Mouse (Mus musculus): Measurements from ENCODE around the gene Arl13b. TPM values are rescaled to one million over a fixed set of nuclear protein-coding genes. Genes with fewer than 3 reads are reported as not detected.

The Arl13b gene
- polyA plus RNA-seq (2015; fragmentation: Nextera tagmentation; extraction: Ambion mirVana): 10.4 and 10.6 TPM in 2 replicates

GRCm38 (mm10) chr16:62846498-62847312 lies at the start of gene Arl13b:
Gene Arl13b (minus strand): TSS chr16:62847040.
- under 1% methylated on average over 52 of the region's 52 CpGs for WGBS
- Histone ChIP-seq H3K4me2 (peak within 1 kb of the TSS; percentile 93), H3K4me1 (peaks cover 16% of the 10 kb centered on the region), H3K9ac (peak within 1 kb of the TSS; percentile 89), H3K27ac (replicated peaks) (peak within 1 kb of the TSS; percentile 68), H3K4me3 (peak within 1 kb of the TSS; percentile 80), H3K27me3 (replicated peaks) (no peaks in the 10 kb centered on the region), H3K9me3 (no peaks in the 10 kb centered on the region), H3K36me3 (no peaks in the 10 kb centered on the region)
- peak; percentile 100 for ATAC-seq (ENCODE audit: extremely low read depth, insufficient number of reproducible peaks, low FRiP score, low TSS enrichment)

- no peak overlapping the region for H3K9ac ChIP-seq
- no peak for ATAC-seq (ENCODE audit: extremely low read depth, insufficient number of reproducible peaks, low FRiP score, low TSS enrichment)
- no peak overlapping the region for H3K27ac ChIP-seq (replicated peaks)
- H3K27me3 ChIP-seq (replicated peaks): no peaks in the 10 kb centered on the region
- no peak overlapping the region for H3K4me2 ChIP-seq
- H3K9me3 ChIP-seq: no peaks in the 10 kb centered on the region
- no peak overlapping the region for H3K4me3 ChIP-seq
- peaks cover 4% of the 10 kb centered on the region; the same call in 1 of the 2 replicates for H3K36me3 ChIP-seq
- H3K4me1 ChIP-seq: no peaks in the 10 kb centered on the region
- 89% methylated on average over 3 of the region's 3 CpGs for WGBS
Measured at GRCm38 (mm10) chr16:62895824-62896223, 49.0 kb upstream of the Arl13b start.

GRCm38 (mm10) chr16:62874065-62874464 lies 27.2 kb upstream of the Arl13b start:
- no peak overlapping the region for H3K4me3 ChIP-seq
- no peak overlapping the region for H3K9ac ChIP-seq
- 87% methylated on average over 6 of the region's 6 CpGs for WGBS
- H3K27me3 ChIP-seq (replicated peaks): no peaks in the 10 kb centered on the region
- H3K36me3 ChIP-seq: no peaks in the 10 kb centered on the region
- H3K4me2 ChIP-seq: no peak overlapping the region
- no peak for ATAC-seq (ENCODE audit: extremely low read depth, insufficient number of reproducible peaks, low FRiP score, low TSS enrichment)
- peaks cover 3% of the 10 kb centered on the region; the same call in 1 of the 2 replicates for H3K9me3 ChIP-seq
- no peaks in the 10 kb centered on the region for H3K4me1 ChIP-seq
- no peak overlapping the region for H3K27ac ChIP-seq (replicated peaks)

DNA sequence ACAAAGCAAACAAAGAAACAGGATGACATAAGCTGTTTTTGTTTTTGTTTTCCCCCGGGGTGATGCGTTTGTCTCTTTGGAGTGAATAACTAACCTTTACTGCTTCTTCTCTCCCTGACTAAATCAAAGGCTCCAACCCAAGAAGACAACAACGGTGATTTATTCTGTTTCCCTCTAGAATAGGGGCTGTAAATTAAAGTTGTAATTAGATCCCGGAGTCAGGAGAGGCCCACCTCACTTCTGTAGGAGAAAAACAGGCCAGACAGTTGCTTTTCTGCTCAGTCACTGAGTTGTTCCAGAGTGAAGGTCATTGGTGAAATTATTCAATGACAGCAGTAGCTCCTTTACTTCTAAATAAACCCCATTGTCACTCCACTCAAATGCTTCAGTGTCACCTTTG lies 26.3 kb upstream of the Arl13b start:
- H3K9ac ChIP-seq: no peak overlapping the region

GRCm38 (mm10) chr16:62872688-62873117 lies 25.9 kb upstream of the Arl13b start:
- H3K27ac ChIP-seq (replicated peaks): no peak overlapping the region
- no peak overlapping the region for H3K4me3 ChIP-seq
- H3K36me3 ChIP-seq: no peaks in the 10 kb centered on the region
- WGBS: 69% methylated on average over 5 of the region's 5 CpGs
- H3K9me3 ChIP-seq: peaks cover 3% of the 10 kb centered on the region; the same call in 1 of the 2 replicates
- no peaks in the 10 kb centered on the region for H3K4me1 ChIP-seq
- H3K9ac ChIP-seq: no peak overlapping the region
- no peak overlapping the region for H3K4me2 ChIP-seq
- ATAC-seq (ENCODE audit: extremely low read depth, insufficient number of reproducible peaks, low FRiP score, low TSS enrichment): no peak
- no peaks in the 10 kb centered on the region for H3K27me3 ChIP-seq (replicated peaks)

More for the DNA sequence above, 26.3 kb upstream of the Arl13b start:
- Histone ChIP-seq H3K4me2 (no peak overlapping the region), H3K36me3 (no peaks in the 10 kb centered on the region), H3K27me3 (replicated peaks) (no peaks in the 10 kb centered on the region), H3K27ac (replicated peaks) (no peak overlapping the region), H3K9me3 (peaks cover 3% of the 10 kb centered on the region; the same call in 1 of the 2 replicates), H3K4me3 (no peak overlapping the region), H3K4me1 (no peaks in the 10 kb centered on the region)
- no peak for ATAC-seq (ENCODE audit: extremely low read depth, insufficient number of reproducible peaks, low FRiP score, low TSS enrichment)
- WGBS: 84% methylated on average over 4 of the region's 4 CpGs

DNA sequence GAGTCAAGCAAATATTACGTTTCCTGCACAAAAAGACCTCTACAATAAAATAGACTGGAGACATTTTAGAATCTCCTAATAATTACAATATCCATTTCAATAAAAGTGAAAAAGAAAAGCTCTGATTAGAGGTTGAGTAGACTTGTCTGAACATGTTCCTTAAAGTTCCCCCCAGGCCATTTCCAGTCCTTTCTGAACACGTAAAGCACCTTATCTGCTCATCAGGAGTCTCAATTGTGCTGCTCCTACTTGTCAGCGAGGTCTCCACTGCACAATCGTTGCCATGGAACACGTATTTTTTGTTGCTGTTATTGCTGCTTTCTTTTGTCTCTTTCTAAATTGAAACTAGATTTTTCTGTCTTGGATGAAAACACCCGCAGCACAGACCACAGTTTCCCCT lies 14.6 kb upstream of the Arl13b start:
- H3K4me2 ChIP-seq: no peak overlapping the region
- 0 out of 2 replicates have a peak, but pooled peaks cover 3% of the 10 kb centered on the region for H3K9me3 ChIP-seq
- no peak for ATAC-seq (ENCODE audit: extremely low read depth, insufficient number of reproducible peaks, low FRiP score, low TSS enrichment)
- WGBS: 57% methylated on average over 6 of the region's 6 CpGs
- H3K9ac ChIP-seq: no peak overlapping the region
- no peak overlapping the region for H3K4me3 ChIP-seq
- H3K27ac ChIP-seq (replicated peaks): no peak overlapping the region
- H3K27me3 ChIP-seq (replicated peaks): no peaks in the 10 kb centered on the region
- no peaks in the 10 kb centered on the region for H3K36me3 ChIP-seq
- no peaks in the 10 kb centered on the region for H3K4me1 ChIP-seq

GRCm38 (mm10) chr16:62860140-62860539 lies 13.3 kb upstream of the Arl13b start:
- H3K9me3 ChIP-seq: no peaks in the 10 kb centered on the region
- H3K27me3 ChIP-seq (replicated peaks): no peaks in the 10 kb centered on the region
- H3K4me1 ChIP-seq: peaks cover 4% of the 10 kb centered on the region; the same call in 1 of the 2 replicates
- no peak overlapping the region for H3K9ac ChIP-seq
- no peak overlapping the region for H3K4me3 ChIP-seq
- WGBS: 78% methylated on average over 1 of the region's 1 CpGs
- no peaks in the 10 kb centered on the region for H3K36me3 ChIP-seq
- no peak for ATAC-seq (ENCODE audit: extremely low read depth, insufficient number of reproducible peaks, low FRiP score, low TSS enrichment)
- no peak overlapping the region for H3K4me2 ChIP-seq
- no peak overlapping the region for H3K27ac ChIP-seq (replicated peaks)

GRCm38 (mm10) chr16:62858018-62858417 lies 11.2 kb upstream of the Arl13b start:
- Histone ChIP-seq H3K27me3 (replicated peaks) (no peaks in the 10 kb centered on the region), H3K4me2 (no peak overlapping the region), H3K4me1 (peaks cover 11% of the 10 kb centered on the region; the same call in 1 of the 2 replicates), H3K36me3 (no peaks in the 10 kb centered on the region), H3K9ac (no peak overlapping the region), H3K9me3 (no peaks in the 10 kb centered on the region), H3K4me3 (no peak overlapping the region), H3K27ac (replicated peaks) (no peak overlapping the region)
- ATAC-seq (ENCODE audit: extremely low read depth, insufficient number of reproducible peaks, low FRiP score, low TSS enrichment): no peak
- 82% methylated on average over 1 of the region's 1 CpGs for WGBS

DNA sequence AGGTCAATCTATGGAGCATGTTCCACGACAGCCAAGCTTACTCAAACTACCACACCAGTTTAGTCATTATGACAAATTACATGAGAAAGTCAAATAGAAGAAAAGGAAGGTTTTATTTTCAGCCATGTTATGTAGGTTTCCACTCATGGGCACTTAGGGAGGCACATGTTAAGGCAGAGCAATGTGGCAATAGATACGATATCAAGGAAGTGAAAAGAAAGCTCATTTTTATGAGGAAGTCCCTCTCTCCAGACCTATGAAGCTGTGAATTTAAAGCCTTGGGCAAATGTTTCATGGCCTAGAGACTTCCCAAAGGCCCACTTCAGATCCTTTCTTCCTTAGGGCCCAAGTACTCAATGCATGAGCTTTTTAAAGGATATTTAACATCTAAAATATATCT lies 10.7 kb upstream of the Arl13b start:
- Histone ChIP-seq H3K9me3 (no peaks in the 10 kb centered on the region), H3K27me3 (replicated peaks) (no peaks in the 10 kb centered on the region), H3K36me3 (no peaks in the 10 kb centered on the region), H3K4me1 (peaks cover 11% of the 10 kb centered on the region; the same call in 1 of the 2 replicates), H3K9ac (no peak overlapping the region), H3K4me2 (no peak overlapping the region), H3K4me3 (no peak overlapping the region), H3K27ac (replicated peaks) (no peak overlapping the region)
- ATAC-seq (ENCODE audit: extremely low read depth, insufficient number of reproducible peaks, low FRiP score, low TSS enrichment): no peak
- WGBS: 75% methylated on average over 2 of the region's 2 CpGs

- 83% methylated on average over 2 of the region's 2 CpGs for WGBS
Measured at GRCm38 (mm10) chr16:62856273-62856672, 9.4 kb upstream of the Arl13b start.

DNA sequence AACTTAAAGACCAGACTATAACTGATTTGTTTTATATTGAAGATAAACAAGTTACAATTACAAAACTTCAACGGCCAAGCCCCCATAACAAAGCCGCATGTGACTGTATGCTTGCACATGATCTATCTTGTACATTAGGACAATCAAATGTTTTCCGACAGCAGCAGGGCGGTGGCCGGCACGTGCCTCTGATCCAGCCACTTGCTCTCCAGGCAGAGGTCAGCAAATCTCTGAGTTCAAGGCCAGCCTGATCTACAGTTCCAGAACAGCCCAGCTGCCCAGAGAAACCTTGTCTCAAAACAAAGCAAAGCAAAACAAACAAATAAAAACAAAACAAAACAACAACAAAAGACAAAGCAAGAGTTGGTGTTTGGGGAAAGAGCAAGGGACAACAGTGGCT lies 8.5 kb upstream of the Arl13b start:
- no peak for ATAC-seq (ENCODE audit: extremely low read depth, insufficient number of reproducible peaks, low FRiP score, low TSS enrichment)
- Histone ChIP-seq H3K27me3 (replicated peaks) (no peaks in the 10 kb centered on the region), H3K9me3 (no peaks in the 10 kb centered on the region), H3K4me2 (peak overlapping the region; percentile 90), H3K9ac (no peak overlapping the region), H3K4me3 (no peak overlapping the region), H3K27ac (replicated peaks) (no peak overlapping the region), H3K36me3 (no peaks in the 10 kb centered on the region), H3K4me1 (peaks cover 11% of the 10 kb centered on the region; the same call in 1 of the 2 replicates)
- WGBS: 66% methylated on average over 6 of the region's 6 CpGs

More at GRCm38 (mm10) chr16:62856273-62856672, 9.4 kb upstream of the Arl13b start:
- peaks cover 11% of the 10 kb centered on the region; the same call in 1 of the 2 replicates for H3K4me1 ChIP-seq
- ATAC-seq (ENCODE audit: extremely low read depth, insufficient number of reproducible peaks, low FRiP score, low TSS enrichment): no peak
- H3K27ac ChIP-seq (replicated peaks): no peak overlapping the region
- no peaks in the 10 kb centered on the region for H3K9me3 ChIP-seq
- no peak overlapping the region for H3K4me3 ChIP-seq
- no peaks in the 10 kb centered on the region for H3K27me3 ChIP-seq (replicated peaks)
- no peaks in the 10 kb centered on the region for H3K36me3 ChIP-seq
- no peak overlapping the region for H3K4me2 ChIP-seq
- no peak overlapping the region for H3K9ac ChIP-seq

All from heart, embryonic 13.5 days (tissue).